Mouse (Mus musculus) ovary, adult 18-20 months (tissue): ENCODE data around the gene Tns2.
"Not testable (repeated sequence)": the region's sequence is repeated elsewhere in the genome, so short reads cannot be mapped to it uniquely, and the experiment has no call there.

Experiments used
- DNase-seq: peaks from one replicate; pipeline ENCODE4 v3.0.0; 2022; ENCODE audit warnings: low spot score, mixed read lengths

Tns2 gene

GRCm38 (mm10) chr15:102100161-102100981 lies at the start of gene Tns2:
Gene Tns2 (plus strand): TSS chr15:102100413.
- peak; percentile 86 for DNase-seq

- peak; percentile 26 for DNase-seq
Observed at GRCm38 (mm10) chr15:102051920-102052683, 48.1 kb upstream of the Tns2 start.

DNA sequence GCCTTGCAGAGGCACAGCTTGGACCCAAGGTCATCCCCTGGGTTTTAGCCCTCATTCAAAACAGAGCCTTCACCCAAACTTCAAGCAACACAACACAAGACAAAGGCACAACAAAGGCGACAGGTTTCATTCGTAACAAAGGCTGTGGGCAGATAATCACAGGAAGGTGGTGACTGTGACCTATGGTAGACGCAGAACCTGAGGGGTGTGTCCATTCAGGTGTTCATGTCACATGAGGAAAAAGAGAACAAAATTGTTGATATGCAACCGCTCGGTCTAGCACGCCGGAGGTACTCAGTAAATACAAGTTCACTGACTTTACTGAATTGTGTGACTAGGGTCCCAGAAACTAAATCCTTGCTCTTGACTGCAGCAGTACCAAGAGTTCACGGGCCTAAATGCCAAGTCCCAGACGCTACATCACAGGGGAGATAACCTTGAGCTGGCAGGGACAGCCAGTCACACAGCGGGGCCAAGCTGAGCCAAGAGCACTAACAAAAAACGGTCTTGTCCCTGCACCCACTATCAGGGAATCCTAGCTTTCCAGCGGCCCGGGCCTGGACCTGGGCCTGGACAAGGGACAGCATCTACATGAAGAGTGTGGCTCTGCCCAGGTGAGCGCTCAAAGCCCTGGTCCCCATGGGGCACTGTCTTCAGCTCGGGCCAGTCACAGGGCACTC lies 43.6 kb upstream of the Tns2 start:
- DNase-seq = no peak

DNA sequence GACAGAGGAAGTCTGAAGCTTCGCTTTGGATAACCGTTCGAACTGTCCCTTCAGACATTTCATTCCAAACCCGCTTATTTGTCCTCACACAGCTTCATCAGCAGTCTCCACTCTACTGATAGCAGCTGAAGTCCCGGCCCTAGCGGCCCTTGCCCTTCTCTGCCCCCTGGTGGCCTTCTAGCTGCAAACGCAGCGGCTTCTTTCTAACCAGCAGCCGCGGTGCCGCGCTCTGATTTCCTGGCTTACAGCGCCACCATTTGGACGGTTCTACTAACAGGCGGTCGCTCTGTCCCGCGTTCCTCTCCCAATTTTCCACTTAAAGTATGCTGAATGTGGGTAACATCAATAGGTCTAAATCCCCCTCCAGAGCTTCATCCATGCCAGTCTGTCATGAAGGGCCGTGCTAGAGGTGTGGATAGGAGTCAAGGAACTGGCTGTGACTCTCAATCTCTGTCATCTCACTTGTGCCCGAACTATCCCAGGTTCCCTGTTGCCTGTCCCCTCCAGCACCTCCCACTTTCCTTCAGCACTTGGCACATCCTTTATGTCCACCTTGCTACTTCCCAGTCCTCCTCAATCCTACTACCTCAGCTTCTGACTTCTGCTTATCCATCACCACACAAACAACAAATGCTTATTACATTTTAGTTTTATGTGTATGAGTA lies 34.4 kb upstream of the Tns2 start:
- peak; percentile 85 for DNase-seq

GRCm38 (mm10) chr15:102070476-102071467 lies 29.4 kb upstream of the Tns2 start:
- DNase-seq = no peak

- DNase-seq = no peak
Observed at GRCm38 (mm10) chr15:102072963-102073558, 27.2 kb upstream of the Tns2 start.

DNA sequence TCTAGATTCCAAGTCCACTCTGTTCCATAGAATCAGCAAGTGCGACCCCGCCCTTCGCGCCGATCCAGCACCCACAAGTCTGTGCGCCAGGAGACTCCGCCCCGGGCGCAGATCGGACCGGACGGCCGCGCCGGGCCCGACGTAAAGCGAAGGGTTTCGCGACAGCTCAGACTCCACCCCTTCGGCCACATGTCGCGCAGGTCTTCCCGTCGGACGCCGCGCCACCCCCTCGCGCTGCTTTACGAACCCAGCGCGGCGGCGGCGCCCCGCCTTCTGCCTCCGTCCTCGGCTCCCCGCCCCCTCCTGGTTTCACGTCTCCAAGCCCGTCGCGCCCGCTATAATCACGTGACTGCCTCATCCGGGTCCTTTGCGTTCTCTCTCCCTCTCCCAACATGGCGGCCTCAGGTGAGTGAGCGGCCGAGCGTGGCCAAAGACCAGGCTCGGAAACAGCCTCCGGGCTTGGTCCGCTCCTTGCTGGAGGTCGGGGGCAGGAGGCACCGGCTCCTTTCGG lies 26.6 kb upstream of the Tns2 start, which contains the start of gene Eif4b:
Gene Eif4b, plus strand, starts transcription at position 215 of the 511 bp plus-strand sequence.
- DNase-seq = peak; percentile 99

DNA sequence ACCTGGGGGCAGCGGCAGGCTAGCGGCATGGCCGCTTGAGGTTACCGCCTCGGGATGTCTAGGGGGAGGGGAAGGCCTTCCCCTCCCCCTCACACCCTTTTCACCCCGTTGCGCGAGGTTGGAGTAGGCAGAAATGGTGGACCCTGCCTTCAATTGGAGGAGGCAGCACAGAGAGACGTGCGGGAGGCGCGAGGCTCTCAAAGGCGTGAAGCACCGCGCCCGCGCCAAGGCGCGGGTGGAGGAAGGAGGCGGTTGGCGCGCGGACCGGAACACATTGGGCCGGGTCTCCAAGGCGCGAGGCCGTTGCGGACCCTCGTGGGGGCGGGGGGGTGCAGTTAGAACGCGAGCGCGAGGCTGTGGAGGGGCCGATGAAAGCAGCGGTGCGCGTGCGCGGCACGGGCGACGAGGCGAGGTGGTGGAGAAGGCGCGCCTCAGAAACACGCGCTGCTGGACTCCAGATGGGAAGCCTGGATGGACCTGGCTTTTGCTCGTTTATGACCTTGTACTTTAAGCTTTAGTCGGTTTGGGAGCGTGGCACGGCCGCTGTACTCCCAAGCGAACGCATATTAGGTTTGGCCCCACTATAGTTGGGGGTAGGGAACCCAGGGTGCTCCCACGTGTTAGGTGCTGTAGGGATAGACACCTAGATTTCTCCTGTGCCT lies 26.0 kb upstream of the Tns2 start:
- DNase-seq = peak; percentile 52

DNA sequence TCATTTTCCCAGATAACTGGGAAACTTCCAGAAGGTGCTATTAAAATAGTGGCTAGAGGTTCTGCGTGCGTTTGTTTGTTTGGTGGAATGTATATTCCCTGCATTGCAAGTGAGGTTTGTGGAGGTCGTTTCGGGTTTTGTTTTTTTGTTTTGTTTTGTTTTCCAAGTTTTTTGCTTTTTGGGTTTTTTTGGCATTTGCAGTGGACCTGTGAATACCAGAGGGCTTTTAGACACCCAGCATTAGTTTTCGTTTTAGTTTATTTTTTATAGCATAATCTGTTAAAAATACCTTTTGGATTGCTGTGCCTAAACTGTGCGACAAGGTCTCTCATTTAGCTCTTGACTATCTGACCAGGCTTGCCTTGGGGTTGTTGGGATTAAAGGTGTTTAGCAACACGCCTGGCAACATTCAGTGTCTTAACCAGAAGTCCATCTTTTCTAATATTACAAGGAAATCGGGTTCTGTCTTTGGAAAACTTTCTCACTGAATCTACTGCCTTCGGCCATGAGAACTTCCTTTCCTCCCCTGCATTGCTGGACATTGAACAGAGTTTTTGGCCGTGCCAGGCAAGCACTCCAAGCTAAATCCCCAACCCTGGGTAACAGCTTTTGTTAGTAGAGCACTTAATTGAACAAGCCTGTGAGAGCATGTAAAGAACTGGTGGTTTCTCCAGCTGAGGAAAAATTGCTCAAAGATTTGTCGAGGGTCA lies 25.2 kb upstream of the Tns2 start:
- DNase-seq = no peak

DNA sequence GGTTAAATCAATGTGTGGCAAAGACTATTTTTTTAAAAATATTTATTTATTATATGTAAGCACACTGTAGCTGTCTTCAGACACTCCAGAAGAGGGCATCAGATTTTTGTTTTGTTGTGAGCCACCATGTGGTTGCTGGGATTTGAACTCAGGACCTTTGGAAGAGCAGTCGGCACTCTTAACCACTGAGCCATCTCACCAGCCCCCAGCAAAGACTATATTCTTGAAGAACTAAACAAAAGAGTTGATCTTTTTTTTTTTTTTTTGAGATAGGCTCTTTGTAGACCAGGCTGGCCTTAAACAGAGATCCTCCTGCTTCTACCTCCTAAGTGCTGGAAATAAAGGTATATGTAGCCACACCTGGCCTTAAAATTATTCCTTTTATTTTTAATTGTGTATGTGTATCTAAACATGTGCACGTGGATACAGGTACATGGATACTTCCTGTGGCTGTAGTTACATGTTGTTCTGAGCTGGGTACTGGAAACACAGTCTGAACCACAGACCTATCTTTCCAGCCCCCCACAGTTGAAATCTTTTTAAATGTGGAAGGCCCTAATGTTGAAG lies 23.0 kb upstream of the Tns2 start:
- no peak for DNase-seq

DNA sequence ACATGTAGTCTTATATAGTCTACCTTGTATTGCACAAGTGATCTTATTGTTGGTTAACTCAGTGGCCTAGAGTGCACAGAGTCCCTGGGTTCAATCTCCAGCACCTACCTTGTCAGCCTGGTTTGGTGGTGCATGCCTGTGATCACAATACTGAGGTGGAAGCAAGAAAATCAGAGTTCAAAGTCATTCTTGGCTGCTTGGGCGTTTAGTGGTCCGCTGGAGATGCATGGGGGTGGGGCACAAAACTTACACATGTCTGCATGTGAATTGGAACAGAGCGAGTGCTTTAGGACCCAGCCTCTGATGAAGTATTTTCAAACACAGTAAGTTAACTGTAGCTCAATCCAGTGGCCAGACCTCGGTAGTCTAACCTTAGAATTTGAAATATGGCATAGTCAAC lies 21.0 kb upstream of the Tns2 start:
- no peak for DNase-seq

DNA sequence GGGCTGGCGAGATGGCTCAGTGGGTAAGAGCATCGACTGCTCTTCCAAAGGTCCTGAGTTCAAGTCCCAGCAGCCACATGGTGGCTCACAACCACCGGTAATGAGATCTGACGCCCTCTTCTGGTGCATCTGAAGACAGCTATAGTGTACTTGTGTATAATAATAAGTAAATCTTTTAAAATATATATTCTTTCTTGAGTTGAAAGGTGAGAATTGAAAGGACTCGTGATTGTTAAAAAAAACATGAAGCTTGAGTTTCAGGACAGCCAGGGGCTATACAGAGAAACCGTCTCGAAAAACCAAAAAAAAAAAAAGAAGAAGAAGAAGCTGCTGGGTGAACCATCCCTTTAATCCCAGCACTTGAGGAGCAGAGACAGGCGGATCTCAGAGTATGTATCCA lies 20.3 kb upstream of the Tns2 start:
- not testable (repeated sequence) for DNase-seq

GRCm38 (mm10) chr15:102080429-102080828 lies 19.8 kb upstream of the Tns2 start:
- no peak for DNase-seq

DNA sequence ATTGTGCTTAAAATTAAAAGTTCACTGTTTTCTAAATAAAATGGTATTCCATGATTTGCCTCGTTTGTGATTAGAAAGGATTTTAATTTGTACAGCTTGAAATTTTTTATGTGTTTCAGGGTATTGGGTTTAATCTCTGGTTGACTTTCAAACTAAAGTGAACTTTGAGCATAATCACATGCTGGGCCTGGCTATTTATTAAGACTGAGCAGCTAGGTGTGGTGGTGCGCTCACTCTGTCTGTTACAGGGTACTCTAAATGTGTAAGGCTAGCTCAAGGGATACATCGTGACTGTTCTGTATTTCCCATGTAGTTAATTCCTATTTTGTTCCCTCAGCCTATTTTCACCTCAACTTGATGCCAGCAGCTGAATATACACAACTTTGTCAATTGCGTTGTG lies 18.1 kb upstream of the Tns2 start:
- no peak for DNase-seq

DNA sequence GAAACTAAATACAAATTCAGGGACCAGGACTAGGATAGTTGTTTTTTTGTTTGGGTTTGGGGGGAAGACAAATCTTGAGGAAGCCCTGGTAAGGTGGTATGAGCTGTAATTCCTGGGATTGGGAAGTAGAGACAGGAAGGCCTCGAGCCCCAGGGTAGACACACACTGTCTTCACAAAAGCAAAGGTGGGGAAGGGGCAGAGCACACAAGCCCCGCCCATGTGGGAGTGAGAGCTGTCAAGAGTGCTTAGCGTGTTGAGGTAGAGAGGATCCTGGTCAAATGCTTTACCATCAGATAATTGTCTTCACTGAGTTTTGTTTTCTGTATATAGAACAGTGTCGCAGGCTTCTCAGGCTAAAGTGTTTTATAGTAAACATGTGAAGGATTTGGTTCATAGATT lies 17.2 kb upstream of the Tns2 start:
- no peak for DNase-seq

- no peak for DNase-seq
Observed at GRCm38 (mm10) chr15:102089914-102090585, 10.2 kb upstream of the Tns2 start.

- DNase-seq = no peak
Observed at GRCm38 (mm10) chr15:102091063-102091679, 9.0 kb upstream of the Tns2 start.

- DNase-seq = no peak
Observed at GRCm38 (mm10) chr15:102091688-102092087, 8.5 kb upstream of the Tns2 start.
